Mouse (Mus musculus) heart, postnatal 25 days (tissue): Measurements from ENCODE around the gene Gm44596. TPM values are rescaled to one million over a fixed set of nuclear protein-coding genes. Genes with fewer than 3 reads are reported as not detected.

ENCODE experiments used
- total RNA-seq, 2 experiments: library from RNA; stranded (reverse); gene quantifications; 2 replicates each; pipeline ENCODE4 v1.2.3; 2021

Gm44596 gene
- total RNA-seq, 2 experiments from 2014 or later, result not detected

Other genes starting within 250 kb of the Gm44596 start
- 100 to 1,000 TPM; 129 to 132 TPM for gene Tspan9, start 231.9 kb upstream of the Gm44596 start, total RNA-seq
- gene Tead4, start 74.7 kb upstream of the Gm44596 start, total RNA-seq, result 1 to 10 TPM; 3.7 to 4.4 TPM
- 1 to 10 TPM; 6.7 to 8.7 TPM for gene Tulp3, start 19.7 kb upstream of the Gm44596 start, total RNA-seq
- 1 to 10 TPM; 8.5 to 9.8 TPM for gene Rhno1, start 12.6 kb upstream of the Gm44596 start, total RNA-seq
- gene Foxm1, start 12.5 kb upstream of the Gm44596 start, total RNA-seq, result 1 to 10 TPM; 1.5 to 1.6 TPM
- gene Tex52, start within 50 bp of the Gm44596 start, total RNA-seq, result not detected
- 1 to 10 TPM; 1.1 to 2.4 TPM for gene Nrip2, start 23.8 kb downstream of the Gm44596 start, total RNA-seq
- 10 to 100 TPM; 17.1 to 18.8 TPM for gene Itfg2, start 49.4 kb downstream of the Gm44596 start, total RNA-seq
- gene Fkbp4, start 63.2 kb downstream of the Gm44596 start, total RNA-seq, result 100 to 1,000 TPM; 368 to 372 TPM
- 1 to 10 TPM; 1.5 to 1.7 TPM for gene Pzp, start 151.2 kb downstream of the Gm44596 start, total RNA-seq
- gene A2ml1, start 206.1 kb downstream of the Gm44596 start, total RNA-seq, result not detected
- gene Klrb1a, start 248.0 kb downstream of the Gm44596 start, total RNA-seq, result not detected